Mouse (Mus musculus): ENCODE measurements around the gene Rps29. TPM values are rescaled to one million over a fixed set of nuclear protein-coding genes. Genes with fewer than 3 reads are reported as not detected.
"Not testable (repeated sequence)": the region's sequence is repeated elsewhere in the genome, so short reads cannot be mapped to it uniquely, and the experiment has no call there.

The Rps29 gene
- 1,295 and 1,533 TPM in 2 replicates for polyA plus RNA-seq (2016; fragmentation: Nextera tagmentation; extraction: Ambion mirVana)

DNA sequence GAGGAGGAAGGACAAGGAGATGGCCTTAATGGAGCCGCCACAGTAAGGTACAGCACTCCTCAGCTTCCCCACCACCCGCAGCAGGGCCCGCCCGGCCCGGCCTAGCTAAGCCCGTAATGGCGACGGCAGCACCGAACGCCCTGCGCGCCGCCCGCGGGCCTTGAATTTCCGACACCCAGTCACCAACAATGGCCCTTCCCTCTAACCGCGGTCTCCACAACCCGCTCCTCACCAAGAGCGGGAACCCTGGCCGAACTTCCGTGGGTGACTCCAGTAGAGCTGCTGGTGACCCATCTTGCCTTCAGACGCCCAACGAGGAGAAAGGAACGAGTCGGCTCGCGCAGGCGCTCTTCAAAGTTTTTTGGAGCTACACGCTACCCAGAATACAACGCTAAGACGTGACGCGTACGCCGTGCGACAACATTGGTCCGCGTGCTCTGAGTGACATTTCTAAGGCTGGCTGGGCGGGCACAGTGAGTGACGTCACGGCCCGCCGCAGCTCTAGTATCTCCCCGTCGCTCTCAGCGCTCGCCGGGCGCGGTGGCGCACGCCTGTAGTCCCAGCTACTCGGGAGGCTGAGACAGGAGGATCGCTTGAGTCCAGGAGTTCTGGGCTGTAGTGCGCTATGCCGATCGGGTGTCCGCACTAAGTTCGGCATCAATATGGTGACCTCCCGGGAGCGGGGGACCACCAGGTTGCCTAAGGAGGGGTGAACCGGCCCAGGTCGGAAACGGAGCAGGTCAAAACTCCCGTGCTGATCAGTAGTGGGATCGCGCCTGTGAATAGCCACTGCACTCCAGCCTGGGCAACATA lies at the start of gene Rps29:
Gene Rps29 (minus strand): TSS at position 422 of the 813 bp plus-strand sequence.
- peak within 1 kb of the TSS; percentile 81 for H3K4me3 ChIP-seq
- not testable (repeated sequence) for H3K27me3 ChIP-seq (ENCODE audit: low read depth, poor library complexity, severe bottlenecking); H3K4me1 ChIP-seq; H3K9me3 ChIP-seq (replicated peaks)
- DNase-seq (ENCODE audit: low spot score), result peak; percentile 99
- under 1% methylated on average over 61 of the region's 68 CpGs for WGBS
- peak within 1 kb of the TSS; percentile 97 for H3K27ac ChIP-seq
- peaks cover 27% of the 10 kb centered on the region for H3K36me3 ChIP-seq

DNA sequence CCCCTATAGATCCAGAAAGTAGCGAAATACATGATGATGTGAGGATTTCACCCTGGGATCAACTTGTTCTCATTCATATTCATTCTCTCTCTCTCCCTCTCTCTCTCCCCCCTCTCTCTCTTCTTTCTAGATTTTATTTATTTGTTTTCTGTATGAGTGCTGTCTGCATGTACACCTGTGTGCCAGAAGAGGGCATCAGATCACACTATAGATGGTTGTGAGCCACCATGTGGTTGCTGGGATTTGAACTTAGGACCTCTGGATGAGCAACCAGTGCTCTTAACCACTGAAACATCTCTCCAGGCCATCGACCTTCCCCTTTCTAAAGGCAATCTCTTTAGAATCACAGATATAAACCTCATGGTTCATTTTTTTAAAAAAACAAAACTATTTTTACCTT lies 49.5 kb upstream of the Rps29 start:
- DNase-seq (ENCODE audit: low spot score), result no peak
- WGBS, result 90% methylated on average over 2 of the region's 2 CpGs
- no peaks in the 10 kb centered on the region for H3K9me3 ChIP-seq (replicated peaks)
- no peaks in the 10 kb centered on the region for H3K4me1 ChIP-seq
- H3K4me3 ChIP-seq, result no peak overlapping the region
- no peak overlapping the region for H3K27ac ChIP-seq
- H3K27me3 ChIP-seq (ENCODE audit: low read depth, poor library complexity, severe bottlenecking), result no peaks in the 10 kb centered on the region
- peaks cover 86% of the 10 kb centered on the region for H3K36me3 ChIP-seq

DNA sequence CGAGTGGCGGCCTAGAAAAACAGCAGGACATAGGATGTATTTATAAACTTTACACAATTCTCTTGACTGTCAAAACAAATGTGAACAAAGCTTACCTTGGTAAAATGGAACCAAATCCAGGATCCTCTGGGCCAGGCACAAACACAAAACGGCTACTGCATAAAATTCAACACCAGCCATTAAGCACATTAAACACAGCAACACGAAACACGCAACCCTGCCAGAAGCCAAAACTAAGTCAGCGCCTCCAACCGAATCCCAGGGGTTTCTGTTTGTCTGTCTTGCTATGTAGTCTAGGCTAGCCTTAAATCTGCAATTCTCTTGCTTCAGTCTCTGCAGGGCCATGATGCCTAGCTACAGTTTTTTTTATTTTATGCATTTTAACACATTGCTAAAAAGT lies 48.9 kb upstream of the Rps29 start:
- H3K4me1 ChIP-seq, result no peaks in the 10 kb centered on the region
- peaks cover 86% of the 10 kb centered on the region for H3K36me3 ChIP-seq
- H3K27ac ChIP-seq, result no peak overlapping the region
- 94% methylated on average over 7 of the region's 7 CpGs for WGBS
- no peak overlapping the region for H3K4me3 ChIP-seq
- H3K9me3 ChIP-seq (replicated peaks), result no peaks in the 10 kb centered on the region
- H3K27me3 ChIP-seq (ENCODE audit: low read depth, poor library complexity, severe bottlenecking), result no peaks in the 10 kb centered on the region
- no peak for DNase-seq (ENCODE audit: low spot score)

DNA sequence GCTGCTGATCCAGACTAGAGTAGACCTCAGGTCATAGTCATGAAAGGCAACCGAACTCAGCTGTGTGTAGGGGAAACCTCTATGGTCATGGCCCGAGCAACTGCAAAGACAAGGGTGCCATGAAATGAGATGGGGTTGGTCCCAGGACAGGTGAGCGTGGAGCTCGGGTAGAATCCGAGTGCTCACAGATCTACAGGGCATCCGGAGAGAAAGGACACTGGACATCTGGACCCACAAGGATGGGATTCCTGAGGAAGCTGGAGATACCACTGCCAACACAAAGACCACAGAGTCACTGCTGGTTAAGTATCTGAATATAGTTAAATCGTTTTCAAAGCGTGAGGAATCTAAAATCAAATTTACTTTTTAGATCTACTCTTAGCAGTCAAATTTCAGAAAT lies 48.4 kb upstream of the Rps29 start:
- Histone ChIP-seq H3K36me3 (peaks cover 86% of the 10 kb centered on the region), H3K4me3 (no peak overlapping the region), H3K27me3 (ENCODE audit: low read depth, poor library complexity, severe bottlenecking) (no peaks in the 10 kb centered on the region), H3K9me3 (replicated peaks) (no peaks in the 10 kb centered on the region), H3K27ac (no peak overlapping the region), H3K4me1 (no peaks in the 10 kb centered on the region)
- no peak for DNase-seq (ENCODE audit: low spot score)
- 96% methylated on average over 8 of the region's 8 CpGs for WGBS

GRCm38 (mm10) chr12:69204052-69204833 lies 45.3 kb upstream of the Rps29 start, which contains the start of gene Gm49384:
Gene Gm49384 (minus strand): TSS chr12:69204267.
- Histone ChIP-seq H3K9me3 (replicated peaks) (no peaks in the 10 kb centered on the region), H3K36me3 (peaks cover 84% of the 10 kb centered on the region), H3K27ac (no peak within 1 kb of the TSS), H3K4me3 (no peak within 1 kb of the TSS), H3K27me3 (ENCODE audit: low read depth, poor library complexity, severe bottlenecking) (no peaks in the 10 kb centered on the region), H3K4me1 (no peaks in the 10 kb centered on the region)
- no peak for DNase-seq (ENCODE audit: low spot score)
- WGBS, result 91% methylated on average over 16 of the region's 16 CpGs

DNA sequence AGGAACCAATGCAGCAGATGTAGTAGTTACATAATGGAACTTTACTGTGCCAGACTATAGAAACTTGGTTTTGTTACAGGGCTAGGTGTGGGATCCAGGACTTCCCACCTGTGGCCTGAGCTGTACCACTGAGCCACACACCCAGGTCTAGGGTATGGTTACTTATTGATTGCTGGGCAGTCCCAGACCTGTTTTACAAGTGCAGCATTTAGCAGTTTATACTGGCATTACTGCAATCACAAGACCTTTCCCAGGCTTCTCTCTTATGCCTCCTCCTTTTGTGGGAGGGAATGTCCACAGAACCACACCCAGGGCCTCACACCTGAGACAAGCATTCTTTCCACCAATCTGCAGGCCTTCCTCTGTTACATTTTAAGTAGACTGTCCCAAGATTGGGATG lies 40.0 kb upstream of the Rps29 start:
- Histone ChIP-seq H3K9me3 (replicated peaks) (no peaks in the 10 kb centered on the region), H3K27ac (no peak overlapping the region), H3K4me1 (peaks cover 26% of the 10 kb centered on the region), H3K4me3 (no peak overlapping the region), H3K27me3 (ENCODE audit: low read depth, poor library complexity, severe bottlenecking) (no peaks in the 10 kb centered on the region), H3K36me3 (peaks cover 52% of the 10 kb centered on the region)
- no peak for DNase-seq (ENCODE audit: low spot score)

DNA sequence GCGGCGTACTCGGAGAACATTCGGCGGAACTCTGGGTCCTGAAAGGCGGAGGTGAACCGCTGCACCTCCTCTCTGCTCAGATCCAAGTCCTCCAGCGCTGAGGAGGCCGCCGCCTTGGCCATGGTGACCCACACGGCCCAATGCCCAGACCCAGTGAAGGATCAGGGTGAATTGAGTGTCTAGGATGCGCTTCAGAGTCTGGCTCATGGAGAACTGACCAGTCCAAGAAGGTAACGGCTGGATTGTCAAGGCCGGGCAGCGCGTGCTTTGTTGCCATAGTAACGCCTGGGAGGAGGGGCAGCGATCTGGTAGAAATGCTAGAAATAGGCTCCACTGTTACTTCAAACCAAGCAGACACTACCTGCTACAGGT lies 39.2 kb upstream of the Rps29 start, which contains the start of gene Dnaaf2:
Gene Dnaaf2 (minus strand): TSS at position 266 of the 372 bp plus-strand sequence.
- Histone ChIP-seq H3K36me3 (peaks cover 49% of the 10 kb centered on the region), H3K27me3 (ENCODE audit: low read depth, poor library complexity, severe bottlenecking) (no peaks in the 10 kb centered on the region), H3K9me3 (replicated peaks) (no peaks in the 10 kb centered on the region), H3K4me3 (peak within 1 kb of the TSS; percentile 82), H3K4me1 (peaks cover 26% of the 10 kb centered on the region), H3K27ac (peak within 1 kb of the TSS; percentile 93)
- under 1% methylated on average over 18 of the region's 18 CpGs for WGBS
- DNase-seq (ENCODE audit: low spot score), result peak; percentile 77

GRCm38 (mm10) chr12:69197378-69198163 lies 38.6 kb upstream of the Rps29 start:
- Histone ChIP-seq H3K27ac (peak overlapping the region; percentile 93), H3K4me3 (peak overlapping the region; percentile 82), H3K4me1 (peaks cover 26% of the 10 kb centered on the region), H3K36me3 (peaks cover 49% of the 10 kb centered on the region), H3K27me3 (ENCODE audit: low read depth, poor library complexity, severe bottlenecking) (no peaks in the 10 kb centered on the region), H3K9me3 (replicated peaks) (no peaks in the 10 kb centered on the region)
- under 1% methylated on average over 94 of the region's 94 CpGs for WGBS
- DNase-seq (ENCODE audit: low spot score), result peak; percentile 69

GRCm38 (mm10) chr12:69196444-69197377 lies 37.7 kb upstream of the Rps29 start, which contains the start of gene Gm49383:
Gene Gm49383 (minus strand): TSS chr12:69197104.
- Histone ChIP-seq H3K4me1 (peaks cover 26% of the 10 kb centered on the region), H3K27ac (peak within 1 kb of the TSS; percentile 93), H3K27me3 (ENCODE audit: low read depth, poor library complexity, severe bottlenecking) (no peaks in the 10 kb centered on the region), H3K36me3 (peaks cover 49% of the 10 kb centered on the region), H3K9me3 (replicated peaks) (no peaks in the 10 kb centered on the region), H3K4me3 (peak within 1 kb of the TSS; percentile 82)
- peak; percentile 84 for DNase-seq (ENCODE audit: low spot score)
- under 1% methylated on average over 75 of the region's 75 CpGs for WGBS

- Histone ChIP-seq H3K9me3 (replicated peaks) (no peaks in the 10 kb centered on the region), H3K27me3 (ENCODE audit: low read depth, poor library complexity, severe bottlenecking) (no peaks in the 10 kb centered on the region), H3K4me1 (peaks cover 10% of the 10 kb centered on the region; the same call in 1 of the 2 replicates), H3K36me3 (peaks cover 57% of the 10 kb centered on the region), H3K27ac (no peak overlapping the region), H3K4me3 (no peak overlapping the region)
- DNase-seq (ENCODE audit: low spot score), result peak; percentile 15
- 95% methylated on average over 2 of the region's 2 CpGs for WGBS
Observed at GRCm38 (mm10) chr12:69192637-69193036, 33.7 kb upstream of the Rps29 start.

DNA sequence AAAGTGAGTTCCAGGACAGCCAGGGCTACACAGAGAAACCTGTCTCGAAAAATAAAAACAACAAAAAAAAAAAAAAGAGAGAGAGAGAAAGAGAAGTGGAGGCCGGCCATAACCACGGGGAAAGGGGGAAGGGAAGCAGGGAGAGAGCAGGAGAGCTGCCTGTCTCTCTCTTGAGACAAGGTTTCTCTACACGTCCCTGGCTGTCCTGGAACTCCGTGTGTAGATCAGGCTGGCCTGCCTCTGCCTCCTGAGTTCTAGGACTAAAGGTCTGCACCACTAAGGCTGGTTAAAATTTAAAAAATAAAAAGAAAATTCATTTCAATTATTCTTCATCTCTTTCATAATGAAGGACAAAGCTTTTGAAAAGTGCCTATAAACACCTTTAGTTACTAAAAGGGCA lies 32.4 kb upstream of the Rps29 start:
- no peak overlapping the region for H3K4me3 ChIP-seq
- DNase-seq (ENCODE audit: low spot score), result peak; percentile 24
- no peaks in the 10 kb centered on the region for H3K27me3 ChIP-seq (ENCODE audit: low read depth, poor library complexity, severe bottlenecking)
- H3K27ac ChIP-seq, result no peak overlapping the region
- WGBS, result 88% methylated on average over 5 of the region's 5 CpGs
- H3K36me3 ChIP-seq, result peaks cover 57% of the 10 kb centered on the region
- H3K9me3 ChIP-seq (replicated peaks), result no peaks in the 10 kb centered on the region
- peaks cover 10% of the 10 kb centered on the region; the same call in 1 of the 2 replicates for H3K4me1 ChIP-seq

- Histone ChIP-seq H3K4me1 (peaks cover 7% of the 10 kb centered on the region), H3K27ac (no peak overlapping the region), H3K27me3 (ENCODE audit: low read depth, poor library complexity, severe bottlenecking) (no peaks in the 10 kb centered on the region), H3K36me3 (peaks cover 61% of the 10 kb centered on the region), H3K9me3 (replicated peaks) (no peaks in the 10 kb centered on the region), H3K4me3 (no peak overlapping the region)
- DNase-seq (ENCODE audit: low spot score), result peak; percentile 20
- 98% methylated on average over 1 of the region's 1 CpGs for whole genome bisulfite sequencing
Observed at GRCm38 (mm10) chr12:69190522-69190921, 31.5 kb upstream of the Rps29 start.

Data from limb, embryonic 10.5 days (tissue).